Mouse (Mus musculus) testis, adult 2 months (tissue): ENCODE data around the gene Carmil1. TPM values are rescaled to one million over a fixed set of nuclear protein-coding genes. Genes with fewer than 3 reads are reported as not detected.
A peak's percentile ranks its signal among the peaks of the same experiment; 100 is the strongest.

Experiments
- H3K27ac ChIP-seq: fragments of 200-500 bp; 2 replicates; pipeline ENCODE4 v1.5.1; 2012; ENCODE audit warnings: low read depth, low read length; ENCODE audit not compliant: control insufficient read depth, insufficient read depth
- H3K27me3 ChIP-seq: fragments of 200-500 bp; 2 replicates; pipeline ENCODE4 v1.6.1; 2012; ENCODE audit warnings: mild to moderate bottlenecking, low read length, moderate library complexity; ENCODE audit not compliant: control insufficient read depth, insufficient read depth
- H3K36me3 ChIP-seq: fragments of 200-500 bp; 2 replicates; pipeline ENCODE4 v1.6.1; 2012; ENCODE audit warnings: mild to moderate bottlenecking, low read length; ENCODE audit not compliant: control insufficient read depth, insufficient read depth
- H3K4me1 ChIP-seq: fragments of 200-500 bp; 2 replicates; pipeline ENCODE4 v1.6.1; 2012; ENCODE audit warnings: low read length; ENCODE audit not compliant: control insufficient read depth, insufficient read depth
- H3K4me3 ChIP-seq: fragments of 200-500 bp; 2 replicates; pipeline ENCODE4 v1.5.1; 2012; ENCODE audit warnings: low read depth, mild to moderate bottlenecking, low read length, moderate library complexity, mixed read lengths; ENCODE audit not compliant: control insufficient read depth
- CTCF ChIP-seq: fragments of 200-500 bp; IDR thresholded peaks from 2 replicates; pipeline ENCODE4 v1.5.1; 2012; ENCODE audit warnings: low read depth, mild to moderate bottlenecking, inconsistent platforms, low read length, moderate library complexity; ENCODE audit not compliant: control insufficient read depth, insufficient read depth, insufficient replicate concordance
- POLR2A ChIP-seq: fragments of 200-500 bp; IDR thresholded peaks from 2 replicates; pipeline ENCODE4 v1.6.1; 2012; ENCODE audit warnings: low read depth, mild to moderate bottlenecking, inconsistent platforms, low read length, moderate library complexity; ENCODE audit not compliant: control insufficient read depth
- polyA plus RNA-seq: library from polyadenylated mRNA; depleted of rRNA; stranded (reverse); fragments of >200 nt; gene quantifications from 2 replicates; pipeline ENCODE4 v1.2.3, GENCODE M21; 2012; rRNA removed

Carmil1 gene
- polyA plus RNA-seq, result 30.3 and 32.8 TPM in 2 replicates

- Histone ChIP-seq H3K27ac (peak within 1 kb of the TSS; percentile 88), H3K4me3 (peak within 1 kb of the TSS; percentile 87), H3K27me3 (no peaks in the 10 kb centered on the region), H3K36me3 (no peaks in the 10 kb centered on the region), H3K4me1 (peaks cover 7% of the 10 kb centered on the region)
- peak; percentile 32; the same call in 1 of the 2 replicates for TF ChIP-seq POLR2A
- peak; percentile 32; the same call in 1 of the 2 replicates for TF ChIP-seq CTCF
These were observed at the start of gene Carmil1 for GRCm38 (mm10) chr13:24280439-24281431. TSS of gene Carmil1 (minus strand) at chr13:24280795.

DNA sequence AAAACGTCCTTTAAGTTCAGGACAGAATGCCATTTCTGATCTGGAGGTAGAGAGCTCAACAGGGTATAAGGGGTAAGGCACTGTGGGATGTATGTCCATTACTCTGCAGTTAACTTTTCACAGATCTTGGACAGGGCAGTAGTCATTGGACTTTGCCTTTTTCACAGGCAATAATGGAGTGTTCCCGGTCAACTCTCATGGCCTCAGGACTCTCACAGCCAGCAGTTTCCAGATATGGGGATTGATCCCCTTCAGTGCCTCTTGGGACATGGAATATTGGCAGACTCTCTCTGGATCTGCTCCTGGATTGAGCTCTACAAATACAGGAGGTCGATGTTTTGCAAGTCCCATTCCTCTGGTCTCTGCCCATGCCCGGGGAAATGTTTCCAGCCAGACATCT lies 49.5 kb upstream of the Carmil1 start:
- Histone ChIP-seq H3K27me3 (no peaks in the 10 kb centered on the region), H3K27ac (no peak overlapping the region), H3K4me1 (no peaks in the 10 kb centered on the region), H3K36me3 (no peaks in the 10 kb centered on the region), H3K4me3 (no peak overlapping the region)
- TF ChIP-seq POLR2A (no peak), CTCF (no peak)

DNA sequence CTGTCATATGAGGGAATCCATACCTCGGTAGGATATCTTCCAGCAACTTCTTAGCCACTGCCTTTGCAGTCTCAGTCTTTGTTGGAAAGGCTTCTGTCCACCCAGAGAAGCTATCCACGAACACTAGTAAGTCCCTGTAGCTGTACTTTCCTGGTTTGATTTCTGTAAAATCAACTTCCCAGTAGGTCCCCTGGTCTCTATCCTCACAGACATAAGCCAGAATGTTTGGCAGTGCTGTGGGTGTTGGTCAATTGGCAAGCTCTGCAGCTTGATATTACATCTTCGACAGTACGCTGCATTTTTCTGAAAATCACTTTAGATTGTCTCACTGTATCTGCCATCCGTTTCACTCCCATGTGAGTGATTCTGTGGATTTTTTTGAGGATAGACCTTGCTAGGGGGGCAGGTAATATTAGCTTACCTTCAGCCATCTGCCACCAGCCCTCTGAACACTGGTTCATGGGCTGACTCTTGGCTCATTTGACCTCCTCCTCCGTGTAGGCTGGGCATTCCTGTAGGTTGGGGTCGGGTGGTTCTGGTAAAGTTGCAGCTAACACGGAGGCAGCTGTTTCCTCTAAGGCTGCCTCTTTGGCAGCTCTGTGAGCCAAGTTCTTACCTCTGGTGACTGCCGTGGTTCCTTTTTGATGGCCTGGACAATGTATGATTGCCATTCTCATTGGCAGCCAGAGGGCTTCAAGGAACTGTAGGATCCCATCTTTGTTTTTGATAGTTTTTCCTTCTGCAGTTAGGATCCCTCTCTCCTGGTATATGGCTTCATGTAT lies 47.6 kb upstream of the Carmil1 start:
- no peaks in the 10 kb centered on the region for H3K36me3 ChIP-seq
- no peak overlapping the region for H3K27ac ChIP-seq
- no peaks in the 10 kb centered on the region for H3K27me3 ChIP-seq
- TF ChIP-seq CTCF (no peak), POLR2A (no peak)
- no peaks in the 10 kb centered on the region for H3K4me1 ChIP-seq
- H3K4me3 ChIP-seq, result no peak overlapping the region

GRCm38 (mm10) chr13:24327201-24327600 lies 46.6 kb upstream of the Carmil1 start, which contains the start of gene Cmah:
TSS of gene Cmah (plus strand) at chr13:24327404.
- TF ChIP-seq CTCF, result no peak
- no peak for TF ChIP-seq POLR2A
- Histone ChIP-seq H3K4me3 (no peak within 1 kb of the TSS), H3K27me3 (no peaks in the 10 kb centered on the region), H3K36me3 (no peaks in the 10 kb centered on the region), H3K4me1 (no peaks in the 10 kb centered on the region), H3K27ac (no peak within 1 kb of the TSS)

GRCm38 (mm10) chr13:24321313-24321712 lies 40.7 kb upstream of the Carmil1 start:
- no peaks in the 10 kb centered on the region for H3K36me3 ChIP-seq
- no peaks in the 10 kb centered on the region for H3K27me3 ChIP-seq
- no peak overlapping the region for H3K4me3 ChIP-seq
- no peaks in the 10 kb centered on the region; the same call in 1 of the 2 replicates for H3K4me1 ChIP-seq
- TF ChIP-seq POLR2A (no peak), CTCF (no peak)
- no peak overlapping the region for H3K27ac ChIP-seq

- H3K4me3 ChIP-seq, result no peak overlapping the region
- no peak overlapping the region for H3K27ac ChIP-seq
- no peaks in the 10 kb centered on the region; the same call in 1 of the 2 replicates for H3K4me1 ChIP-seq
- TF ChIP-seq CTCF (no peak), POLR2A (no peak)
- H3K27me3 ChIP-seq, result no peaks in the 10 kb centered on the region
- H3K36me3 ChIP-seq, result no peaks in the 10 kb centered on the region
These were observed 38.0 kb upstream of the Carmil1 start for GRCm38 (mm10) chr13:24318618-24319017.

GRCm38 (mm10) chr13:24316563-24316962 lies 36.0 kb upstream of the Carmil1 start:
- no peak for TF ChIP-seq POLR2A
- no peak for TF ChIP-seq CTCF
- H3K27ac ChIP-seq, result no peak overlapping the region
- H3K4me3 ChIP-seq, result no peak overlapping the region
- H3K27me3 ChIP-seq, result no peaks in the 10 kb centered on the region
- H3K4me1 ChIP-seq, result no peaks in the 10 kb centered on the region; the same call in 1 of the 2 replicates
- no peaks in the 10 kb centered on the region for H3K36me3 ChIP-seq
